Mouse (Mus musculus) hindbrain, embryonic 13.5 days (tissue): ENCODE data around the gene Zfp692. TPM values are rescaled to one million over a fixed set of nuclear protein-coding genes. Genes with fewer than 3 reads are reported as not detected.
"Not testable (repeated sequence)": the region's sequence is repeated elsewhere in the genome, so short reads cannot be mapped to it uniquely, and the experiment has no call there.

Experiments
- ATAC-seq: fragments of 200-750 bp; cut with Nextera tagmentation; 2 replicates; pipeline ENCODE4 v1.8.0; 2017; ENCODE audit warnings: moderate TSS enrichment; ENCODE audit not compliant: low FRiP score
- H3K27ac ChIP-seq: fragments of 300-500 bp; sonication (generic); 2 replicates; pipeline ENCODE4 v1.5.1; 2015; ENCODE audit warnings: inconsistent platforms, mild to moderate bottlenecking, moderate library complexity
- H3K27me3 ChIP-seq: fragments of 300-500 bp; sonication (generic); 2 replicates; pipeline ENCODE4 v1.6.1; 2015; ENCODE audit warnings: mild to moderate bottlenecking, inconsistent platforms
- H3K36me3 ChIP-seq: fragments of 300-500 bp; sonication (generic); 2 replicates; pipeline ENCODE4 v1.6.1; 2015; ENCODE audit warnings: mild to moderate bottlenecking, inconsistent platforms
- H3K4me1 ChIP-seq: fragments of 300-500 bp; sonication (generic); replicated peaks from 2 replicates; pipeline ENCODE4 v1.6.1; 2015; ENCODE audit warnings: inconsistent platforms
- H3K4me2 ChIP-seq: fragments of 300-500 bp; sonication (generic); 2 replicates; pipeline ENCODE4 v1.6.1; 2015; ENCODE audit warnings: inconsistent platforms, mild to moderate bottlenecking, moderate library complexity
- H3K4me3 ChIP-seq: fragments of 300-500 bp; sonication (generic); 2 replicates; pipeline ENCODE4 v1.5.1; 2015; ENCODE audit warnings: mild to moderate bottlenecking, inconsistent platforms
- H3K9ac ChIP-seq: fragments of 300-500 bp; sonication (generic); 2 replicates; pipeline ENCODE4 v1.6.1; 2015; ENCODE audit warnings: mild to moderate bottlenecking, inconsistent platforms
- H3K9me3 ChIP-seq: fragments of 300-500 bp; sonication (generic); 2 replicates; pipeline ENCODE4 v1.6.1; 2016; ENCODE audit warnings: inconsistent platforms
- WGBS: fragments of 180-500 bp; shearing (Covaris S2); methylation state at CpG from one replicate; pipeline ENCODE4 v1.1.7; 2015; 5-methylcytosine and 5-hydroxymethylcytosine counted together
- polyA plus RNA-seq: library from polyadenylated mRNA; unstranded; fragments of >200 nt; fragmentation: Nextera tagmentation; extraction: Ambion mirVana; gene quantifications from 2 replicates; pipeline ENCODE4 v1.2.1, GENCODE M21; 2015

Gene Zfp692
- polyA plus RNA-seq, 1 experiment from 2014 or later = 26.7 TPM

- no peak overlapping the region for H3K27ac ChIP-seq
- H3K36me3 ChIP-seq = peaks cover 53% of the 10 kb centered on the region
- no peak overlapping the region for H3K9ac ChIP-seq
- no peak overlapping the region for H3K4me2 ChIP-seq
- H3K9me3 ChIP-seq = no peaks in the 10 kb centered on the region
- no peak for ATAC-seq
- H3K27me3 ChIP-seq = no peaks in the 10 kb centered on the region
- H3K4me3 ChIP-seq = no peak overlapping the region
- 69% methylated on average over 3 of the region's 3 CpGs for WGBS
- H3K4me1 ChIP-seq = peaks cover 41% of the 10 kb centered on the region
Observed at GRCm38 (mm10) chr11:58334746-58335145, 27.9 kb downstream of the Zfp692 start.

GRCm38 (mm10) chr11:58346745-58347144, 39.9 kb downstream of the Zfp692 start:
- no peaks in the 10 kb centered on the region for H3K4me1 ChIP-seq
- H3K9me3 ChIP-seq = no peaks in the 10 kb centered on the region
- H3K27me3 ChIP-seq = no peaks in the 10 kb centered on the region
- H3K36me3 ChIP-seq = peaks cover 70% of the 10 kb centered on the region
- 94% methylated on average over 4 of the region's 4 CpGs for WGBS
- H3K4me2 ChIP-seq = no peak overlapping the region
- no peak overlapping the region for H3K9ac ChIP-seq
- no peak overlapping the region for H3K27ac ChIP-seq
- no peak for ATAC-seq
- no peak overlapping the region for H3K4me3 ChIP-seq

GRCm38 (mm10) chr11:58350628-58351027, 43.8 kb downstream of the Zfp692 start:
- Histone ChIP-seq H3K36me3 (peaks cover 40% of the 10 kb centered on the region), H3K27me3 (no peaks in the 10 kb centered on the region), H3K4me2 (no peak overlapping the region), H3K9ac (no peak overlapping the region), H3K4me3 (no peak overlapping the region), H3K27ac (no peak overlapping the region), H3K9me3 (no peaks in the 10 kb centered on the region), H3K4me1 (no peaks in the 10 kb centered on the region)
- no peak for ATAC-seq
- 71% methylated on average over 4 of the region's 4 CpGs for WGBS

- no peaks in the 10 kb centered on the region for H3K27me3 ChIP-seq
- no peak overlapping the region for H3K9ac ChIP-seq
- 89% methylated on average over 5 of the region's 5 CpGs for WGBS
- ATAC-seq = no peak
- no peaks in the 10 kb centered on the region for H3K4me1 ChIP-seq
- no peak overlapping the region for H3K4me2 ChIP-seq
- no peak overlapping the region for H3K27ac ChIP-seq
- no peaks in the 10 kb centered on the region for H3K9me3 ChIP-seq
- peaks cover 34% of the 10 kb centered on the region for H3K36me3 ChIP-seq
- no peak overlapping the region for H3K4me3 ChIP-seq
Observed at GRCm38 (mm10) chr11:58351179-58351578, 44.3 kb downstream of the Zfp692 start.

- 65% methylated on average over 7 of the region's 7 CpGs for WGBS
- Histone ChIP-seq H3K4me1 (no peaks in the 10 kb centered on the region), H3K9ac (no peak overlapping the region), H3K9me3 (no peaks in the 10 kb centered on the region), H3K27ac (no peak overlapping the region), H3K4me2 (no peak overlapping the region), H3K4me3 (no peak overlapping the region), H3K27me3 (no peaks in the 10 kb centered on the region), H3K36me3 (peaks cover 17% of the 10 kb centered on the region)
- no peak for ATAC-seq
Observed at GRCm38 (mm10) chr11:58352681-58353548, 46.0 kb downstream of the Zfp692 start.

- H3K4me3 ChIP-seq = no peak overlapping the region
- H3K36me3 ChIP-seq = peaks cover 12% of the 10 kb centered on the region
- H3K4me1 ChIP-seq = no peaks in the 10 kb centered on the region
- H3K27ac ChIP-seq = no peak overlapping the region
- no peaks in the 10 kb centered on the region for H3K27me3 ChIP-seq
- 85% methylated on average over 3 of the region's 3 CpGs for WGBS
- H3K4me2 ChIP-seq = no peak overlapping the region
- no peak for ATAC-seq
- H3K9me3 ChIP-seq = no peaks in the 10 kb centered on the region
- H3K9ac ChIP-seq = no peak overlapping the region
Observed at GRCm38 (mm10) chr11:58353709-58354108, 46.8 kb downstream of the Zfp692 start.

- no peak overlapping the region for H3K27ac ChIP-seq
- no peak overlapping the region for H3K9ac ChIP-seq
- no peaks in the 10 kb centered on the region for H3K4me1 ChIP-seq
- H3K4me3 ChIP-seq = no peak overlapping the region
- no peak for ATAC-seq
- H3K4me2 ChIP-seq = no peak overlapping the region
- no peaks in the 10 kb centered on the region for H3K27me3 ChIP-seq
- H3K9me3 ChIP-seq = no peaks in the 10 kb centered on the region
- WGBS = 77% methylated on average over 10 of the region's 10 CpGs
- H3K36me3 ChIP-seq = peaks cover 6% of the 10 kb centered on the region; the same call in 1 of the 2 replicates
Observed at GRCm38 (mm10) chr11:58354476-58354875, 47.6 kb downstream of the Zfp692 start.

GRCm38 (mm10) chr11:58354927-58355326, 48.1 kb downstream of the Zfp692 start:
- WGBS = 81% methylated on average over 3 of the region's 3 CpGs
- no peak overlapping the region for H3K4me2 ChIP-seq
- H3K27me3 ChIP-seq = no peaks in the 10 kb centered on the region
- no peak overlapping the region for H3K27ac ChIP-seq
- no peaks in the 10 kb centered on the region for H3K9me3 ChIP-seq
- no peak for ATAC-seq
- H3K4me3 ChIP-seq = no peak overlapping the region
- no peaks in the 10 kb centered on the region for H3K4me1 ChIP-seq
- H3K36me3 ChIP-seq = peaks cover 6% of the 10 kb centered on the region; the same call in 1 of the 2 replicates
- H3K9ac ChIP-seq = no peak overlapping the region

GRCm38 (mm10) chr11:58357042-58357441, 50.2 kb downstream of the Zfp692 start:
- Histone ChIP-seq H3K4me3 (no peak overlapping the region), H3K4me1 (no peaks in the 10 kb centered on the region), H3K36me3 (no peaks in the 10 kb centered on the region), H3K27ac (no peak overlapping the region), H3K9ac (no peak overlapping the region), H3K27me3 (no peaks in the 10 kb centered on the region), H3K4me2 (no peak overlapping the region), H3K9me3 (no peaks in the 10 kb centered on the region)
- 90% methylated on average over 3 of the region's 3 CpGs for WGBS
- no peak for ATAC-seq

- Histone ChIP-seq H3K4me2 (no peak overlapping the region), H3K9ac (no peak overlapping the region), H3K27ac (no peak overlapping the region), H3K27me3 (no peaks in the 10 kb centered on the region), H3K9me3 (no peaks in the 10 kb centered on the region), H3K4me1 (no peaks in the 10 kb centered on the region), H3K36me3 (no peaks in the 10 kb centered on the region), H3K4me3 (no peak overlapping the region)
- WGBS = 86% methylated on average over 6 of the region's 6 CpGs
- no peak for ATAC-seq
Observed at GRCm38 (mm10) chr11:58357844-58358534, 51.1 kb downstream of the Zfp692 start.

- not testable (repeated sequence) for H3K36me3 ChIP-seq, H3K27ac ChIP-seq, H3K4me1 ChIP-seq, H3K9ac ChIP-seq, H3K27me3 ChIP-seq, ATAC-seq, H3K4me2 ChIP-seq, H3K4me3 ChIP-seq, H3K9me3 ChIP-seq
- no CpG with 5 or more reads among the region's 6 CpGs for WGBS
Observed at GRCm38 (mm10) chr11:58362562-58362961, 55.7 kb downstream of the Zfp692 start.
